Mouse (Mus musculus) Patski (cell line): ENCODE results near the gene Gm14391. TPM values are rescaled to one million over a fixed set of nuclear protein-coding genes. Genes with fewer than 3 reads are reported as not detected.
"Not testable (repeated sequence)": the region's sequence is repeated elsewhere in the genome, so short reads cannot be mapped to it uniquely, and the experiment has no call there.

Source experiments
- ATAC-seq: fragments of 100-300 bp; one replicate; pipeline ENCODE4 v1.8.0; 2021
- CTCF ChIA-PET: fragments of 350-600 bp; sonication (Branson Sonifier 250); formaldehyde crosslinking; loops from one replicate; lab custom pipeline; 2022; ENCODE audit warnings: inconsistent platforms; lab: Charles Lee
- POLR2A ChIA-PET: fragments of 350-600 bp; sonication (Branson Sonifier 250); formaldehyde crosslinking; loops from one replicate; lab custom pipeline; 2022; ENCODE audit warnings: antibody characterized with exemption, inconsistent platforms; lab: Charles Lee
- DNase-seq: peaks from one replicate; pipeline ENCODE4 v3.0.0-alpha.2; 2011; ENCODE audit warnings: low read depth, low spot score
- H3K27me3 ChIP-seq: fragments of 371-371 bp; one replicate; pipeline ENCODE4 v1.5.1; 2021
- CTCF ChIP-seq: fragments of 100-300 bp; IDR thresholded peaks from one replicate; pipeline ENCODE4 v1.5.1; 2021
- in situ Hi-C: fragments of 300-500 bp; cut with MboI; formaldehyde crosslinking; loops from 3 replicates; pipeline ENCODE4 v1.11.1; 2018; ENCODE audit warnings: low pct_unique_long_range_greater_than_20kb, mixed read lengths
- polyA plus RNA-seq: library from polyadenylated mRNA; unstranded; gene quantifications from one replicate; pipeline ENCODE4 v1.2.3, GENCODE M21; 2021

Gene Gm14391
- 17.1 TPM for polyA plus RNA-seq

DNA sequence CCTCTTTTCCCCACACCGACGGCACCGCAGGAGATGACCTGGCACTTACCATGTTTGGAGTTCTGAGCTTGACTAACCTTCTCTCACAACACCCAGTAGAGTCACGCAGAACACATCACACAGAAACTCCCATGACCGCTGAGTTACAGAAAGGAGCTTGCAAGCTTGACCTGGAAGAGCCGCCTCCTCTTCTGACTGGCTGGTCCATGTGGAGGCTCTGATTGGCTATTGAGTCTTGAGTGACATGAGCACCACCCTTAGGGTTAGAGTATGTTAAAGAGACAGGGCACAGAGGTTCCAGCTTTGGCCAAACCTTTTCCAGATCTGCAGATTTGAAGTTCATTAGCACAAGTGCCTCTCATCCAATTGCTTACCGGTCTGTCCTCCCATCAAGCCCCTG, at the start of gene Gm14391:
Gene Gm14391, minus strand, starts transcription at position 186 of the 400 bp plus-strand sequence.
- CTCF ChIA-PET, in situ Hi-C loops, POLR2A ChIA-PET, ATAC-seq, DNase-seq, H3K27me3 ChIP-seq: not testable (repeated sequence)

GRCm38 (mm10) chr2:175179008-175179407, 27.7 kb downstream of the Gm14391 start:
- CTCF ChIA-PET, POLR2A ChIA-PET, H3K27me3 ChIP-seq, DNase-seq, in situ Hi-C loops, ATAC-seq: not testable (repeated sequence)

DNA sequence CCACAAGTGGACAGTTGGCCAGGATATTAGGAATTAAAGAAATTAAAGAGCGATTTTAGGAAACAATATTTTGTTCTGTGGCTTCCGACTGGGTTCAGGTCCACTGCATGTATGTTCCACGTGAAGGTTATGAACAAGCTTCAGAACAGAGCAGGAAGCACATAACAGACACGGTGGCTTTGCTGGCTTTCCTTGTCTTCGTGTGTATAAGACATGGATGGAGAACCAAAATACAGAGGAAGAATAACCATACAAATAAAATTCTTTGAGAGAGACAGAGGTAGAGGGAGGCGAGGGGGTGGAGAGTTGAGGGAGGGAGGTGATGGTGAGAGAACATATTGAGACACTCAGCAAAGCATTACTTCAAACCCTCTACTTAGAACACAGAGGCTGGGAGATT, 30.4 kb downstream of the Gm14391 start:
- in situ Hi-C loops, result no loop called here
- TF ChIP-seq CTCF, result no peak
- ATAC-seq (no peak), DNase-seq (no peak)
- CTCF ChIA-PET, result no interaction called here
- H3K27me3 ChIP-seq, result no peaks in the 10 kb centered on the region
- POLR2A ChIA-PET, result no interaction called here

DNA sequence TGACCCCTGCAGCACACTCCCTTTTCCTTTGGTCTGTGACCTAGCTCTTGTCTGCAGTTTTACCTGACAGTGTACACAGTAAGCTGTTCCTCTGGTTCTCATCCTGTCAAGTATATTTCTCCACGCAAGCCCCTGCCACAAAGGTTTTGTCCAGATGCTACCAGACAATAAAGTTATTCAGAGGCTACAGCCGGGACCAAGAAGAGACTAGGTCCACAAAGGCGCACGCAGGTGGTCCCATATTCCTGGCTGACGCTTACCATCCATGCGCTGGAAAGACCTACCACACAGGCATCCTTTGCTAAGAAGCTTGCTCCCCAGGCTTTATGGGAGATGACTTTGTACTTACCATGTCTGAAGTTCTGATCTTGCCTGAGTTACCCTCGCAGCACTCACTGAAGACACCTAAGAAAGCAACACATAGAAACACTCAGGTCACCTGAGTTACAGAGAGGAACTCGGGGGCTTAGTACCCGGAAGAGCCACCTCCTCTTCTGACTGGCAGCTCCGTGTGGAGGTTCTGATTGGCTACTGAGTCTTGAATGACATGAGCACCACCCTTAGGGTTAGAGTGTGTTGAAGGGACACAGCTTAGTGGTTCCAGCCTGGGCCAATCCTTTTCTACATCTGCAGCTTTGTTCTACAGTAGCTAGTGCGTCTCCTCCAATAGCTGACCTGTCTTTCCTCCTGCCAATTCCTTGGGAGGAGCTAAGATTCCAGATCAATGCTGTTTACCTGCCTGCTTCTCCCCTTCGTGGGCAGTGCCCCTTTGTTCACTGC, 31.1 kb downstream of the Gm14391 start, which contains the start of gene Gm14443:
Gene Gm14443, minus strand, starts transcription at position 471 of the 780 bp plus-strand sequence.
- CTCF ChIA-PET, result not testable (repeated sequence)

DNA sequence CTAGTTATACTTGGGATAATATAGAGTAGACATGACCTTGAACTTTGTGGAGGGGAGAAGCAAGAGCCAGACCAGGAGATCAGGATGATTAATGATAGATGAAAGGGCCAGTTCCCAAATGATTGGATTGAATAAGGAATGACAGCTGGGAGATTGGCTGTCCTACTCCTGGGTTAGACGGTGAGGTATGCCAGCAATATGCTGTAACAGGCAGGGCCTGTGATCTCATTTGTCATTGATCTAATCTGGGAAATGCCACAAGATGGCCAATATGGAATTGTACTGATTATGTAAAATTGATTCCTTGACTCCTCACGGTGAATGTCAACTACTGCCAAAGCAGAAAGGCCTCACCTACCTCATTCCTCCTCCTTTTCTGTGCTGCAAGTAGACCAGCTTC, 32.7 kb downstream of the Gm14391 start:
- POLR2A ChIA-PET, ATAC-seq, H3K27me3 ChIP-seq, DNase-seq, CTCF ChIA-PET, in situ Hi-C loops: not testable (repeated sequence)

More for the DNA sequence above, 31.1 kb downstream of the Gm14391 start, which contains the start of gene Gm14443:
- POLR2A ChIA-PET, ATAC-seq, DNase-seq, H3K27me3 ChIP-seq, in situ Hi-C loops: not testable (repeated sequence)

- POLR2A ChIA-PET, CTCF ChIA-PET, H3K27me3 ChIP-seq, DNase-seq, in situ Hi-C loops, ATAC-seq: not testable (repeated sequence)
Measured at GRCm38 (mm10) chr2:175172906-175173595, 33.7 kb downstream of the Gm14391 start.

DNA sequence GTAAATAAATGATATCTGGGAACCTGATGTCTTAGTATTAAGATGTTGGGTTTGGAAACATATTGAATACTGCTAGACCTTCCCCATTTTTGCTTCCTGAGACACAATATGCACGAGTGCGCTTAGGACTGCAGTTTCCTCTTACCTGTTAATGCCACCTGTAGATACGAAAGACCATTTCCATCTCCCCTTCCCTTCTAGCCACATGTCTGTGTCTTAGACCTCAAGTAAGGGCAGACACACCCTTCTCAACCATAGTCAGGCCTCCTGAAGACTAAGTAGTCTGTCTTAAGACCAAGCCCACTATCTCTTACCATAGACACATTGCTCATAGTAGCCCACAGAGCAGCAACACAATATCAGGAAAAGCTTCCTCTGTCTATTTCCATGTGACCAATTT, 34.6 kb downstream of the Gm14391 start:
- in situ Hi-C loops, result no loop called here
- ATAC-seq (no peak), DNase-seq (no peak)
- H3K27me3 ChIP-seq, result no peaks in the 10 kb centered on the region
- POLR2A ChIA-PET, result no interaction called here
- CTCF ChIA-PET, result no interaction called here
- no peak for TF ChIP-seq CTCF

DNA sequence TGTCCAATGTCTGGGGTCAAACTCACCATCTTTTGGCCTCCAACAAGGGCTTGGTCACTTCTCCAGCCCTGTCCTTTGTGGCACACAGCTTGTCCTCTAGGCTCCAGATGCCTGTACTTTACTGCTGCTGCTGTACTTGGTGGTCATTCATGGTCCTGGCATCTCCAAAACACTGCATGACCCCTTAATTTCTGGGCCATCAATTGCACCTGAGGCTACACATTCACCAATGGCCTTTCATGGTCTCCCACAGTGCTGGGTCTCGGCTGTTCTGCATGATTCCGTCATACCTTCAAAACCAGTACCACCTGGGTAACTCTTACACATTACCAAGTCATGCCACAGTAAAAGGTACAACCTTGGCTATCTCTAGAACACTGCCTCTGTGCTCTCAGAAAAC, 39.8 kb downstream of the Gm14391 start:
- POLR2A ChIA-PET, H3K27me3 ChIP-seq, CTCF ChIA-PET, in situ Hi-C loops, DNase-seq, ATAC-seq: not testable (repeated sequence)

- POLR2A ChIA-PET, ATAC-seq, in situ Hi-C loops, DNase-seq, H3K27me3 ChIP-seq, CTCF ChIA-PET: not testable (repeated sequence)
Measured at GRCm38 (mm10) chr2:175165110-175165509, 41.6 kb downstream of the Gm14391 start.

- ATAC-seq, DNase-seq, H3K27me3 ChIP-seq, POLR2A ChIA-PET, CTCF ChIA-PET, in situ Hi-C loops: not testable (repeated sequence)
Measured at GRCm38 (mm10) chr2:175161438-175161837, 45.3 kb downstream of the Gm14391 start.

DNA sequence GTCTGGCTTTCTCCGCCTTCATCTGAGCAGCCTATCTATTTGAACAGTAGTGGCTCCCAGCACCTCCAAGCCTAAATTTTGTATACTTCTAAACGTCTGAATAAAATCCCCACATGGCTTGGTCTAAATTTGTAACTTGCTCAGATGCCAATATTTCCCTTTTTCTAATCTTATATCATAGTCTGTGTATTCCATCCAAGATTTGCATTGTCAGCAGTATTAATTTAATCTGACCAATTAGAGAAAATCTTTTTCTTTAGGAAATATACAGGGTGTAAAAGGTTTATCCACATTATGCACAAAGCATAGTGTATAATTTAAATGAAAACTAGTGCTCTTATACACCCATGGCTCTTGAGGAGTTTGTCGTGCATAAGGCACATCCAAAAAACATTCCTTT, 48.1 kb downstream of the Gm14391 start:
- in situ Hi-C loops, result no loop called here
- H3K27me3 ChIP-seq, result no peaks in the 10 kb centered on the region
- no peak for TF ChIP-seq CTCF
- ATAC-seq (no peak), DNase-seq (no peak)
- POLR2A ChIA-PET, result no interaction called here
- CTCF ChIA-PET, result no interaction called here
